Mouse (Mus musculus) liver, adult 2 months (tissue): ENCODE measurements at regions not wholly inside any gene's neighbourhood (a gene's known extent, or its start where the extent isn't known, plus 50 kb on each side); places are given as distances from the start of the nearest gene placed in this dataset.

ENCODE experiments used
- DNase-seq: peaks from one replicate; pipeline ENCODE4 v3.0.0-alpha.2; 2011; ENCODE audit warnings: low read depth, low spot score; ENCODE audit errors: extremely low read depth
- H3K27ac ChIP-seq: fragments of 200-500 bp; replicated peaks from 2 replicates; pipeline ENCODE4 v1.5.1; 2012; ENCODE audit warnings: low read depth, mild to moderate bottlenecking, control low read depth, inconsistent platforms, low read length; ENCODE audit not compliant: insufficient read depth
- H3K27me3 ChIP-seq: fragments of 200-500 bp; 2 replicates; pipeline ENCODE4 v1.6.1; 2012; ENCODE audit warnings: mild to moderate bottlenecking, moderate library complexity, low read length, inconsistent platforms; ENCODE audit not compliant: control insufficient read depth, insufficient read depth
- H3K36me3 ChIP-seq: fragments of 200-500 bp; 2 replicates; pipeline ENCODE4 v1.6.1; 2012; ENCODE audit warnings: low read length, inconsistent platforms; ENCODE audit not compliant: control insufficient read depth, insufficient read depth
- H3K4me1 ChIP-seq: fragments of 200-500 bp; 2 replicates; pipeline ENCODE4 v1.6.1; 2011; ENCODE audit warnings: low read length; ENCODE audit not compliant: control insufficient read depth, insufficient read depth
- H3K4me3 ChIP-seq: fragments of 200-500 bp; 2 replicates; pipeline ENCODE4 v1.5.1; 2011; ENCODE audit warnings: low read depth, mild to moderate bottlenecking, control low read depth, low read length, moderate library complexity; ENCODE audit not compliant: insufficient read depth
- H3K79me2 ChIP-seq: fragments of 200-500 bp; 2 replicates; pipeline ENCODE4 v1.6.1; 2012; ENCODE audit warnings: inconsistent platforms, mild to moderate bottlenecking, low read length, moderate library complexity; ENCODE audit not compliant: control insufficient read depth, insufficient read depth
- H3K9ac ChIP-seq: fragments of 200-500 bp; 2 replicates; pipeline ENCODE4 v1.6.1; 2012; ENCODE audit warnings: low read depth, mild to moderate bottlenecking, control low read depth, inconsistent platforms, low read length
- CTCF ChIP-seq: fragments of 200-500 bp; IDR thresholded peaks from 2 replicates; pipeline ENCODE4 v1.5.1; 2011; ENCODE audit warnings: low read depth, low read length, control low read depth
- POLR2A ChIP-seq: fragments of 200-500 bp; IDR thresholded peaks from 2 replicates; pipeline ENCODE4 v1.6.1; 2011; ENCODE audit warnings: low read length, control low read depth; ENCODE audit not compliant: insufficient read depth; ENCODE audit errors: extremely low read depth
- WGBS: fragments of 180-500 bp; shearing (Covaris S2); methylation state at CpG from one replicate; pipeline ENCODE4 v1.1.7; 2018; 5-methylcytosine and 5-hydroxymethylcytosine counted together

GRCm38 (mm10) chr1:186448841-186449650 is 256.7 kb downstream of the Tgfb2 start:
- no peaks in the 10 kb centered on the region for H3K36me3 ChIP-seq
- no peaks in the 10 kb centered on the region for H3K27me3 ChIP-seq
- no peak overlapping the region for H3K9ac ChIP-seq
- DNase-seq, result no peak
- H3K27ac ChIP-seq, result no peak overlapping the region
- H3K4me3 ChIP-seq, result no peak overlapping the region
- 57% methylated on average over 16 of the region's 16 CpGs for WGBS
- TF ChIP-seq CTCF (no peak), POLR2A (no peak)
- no peaks in the 10 kb centered on the region for H3K4me1 ChIP-seq
- H3K79me2 ChIP-seq, result no peaks in the 10 kb centered on the region

- H3K4me1 ChIP-seq, result no peaks in the 10 kb centered on the region
- no peak for TF ChIP-seq CTCF
- TF ChIP-seq POLR2A, result no peak
- H3K9ac ChIP-seq, result no peak overlapping the region
- WGBS, result 14% methylated on average over 1 of the region's 1 CpGs
- H3K27ac ChIP-seq, result no peak overlapping the region
- no peaks in the 10 kb centered on the region for H3K27me3 ChIP-seq
- no peaks in the 10 kb centered on the region for H3K36me3 ChIP-seq
- H3K79me2 ChIP-seq, result no peaks in the 10 kb centered on the region
- peak; percentile 5 for DNase-seq
- H3K4me3 ChIP-seq, result no peak overlapping the region
Observed at GRCm38 (mm10) chr1:186447521-186447920, 258.3 kb downstream of the Tgfb2 start.

- no peak overlapping the region for H3K27ac ChIP-seq
- WGBS, result 67% methylated on average over 5 of the region's 5 CpGs
- no peak for TF ChIP-seq CTCF
- no peak for TF ChIP-seq POLR2A
- H3K27me3 ChIP-seq, result no peaks in the 10 kb centered on the region
- no peaks in the 10 kb centered on the region for H3K4me1 ChIP-seq
- H3K79me2 ChIP-seq, result no peaks in the 10 kb centered on the region
- no peak overlapping the region for H3K4me3 ChIP-seq
- DNase-seq, result peak; percentile 1
- H3K36me3 ChIP-seq, result no peaks in the 10 kb centered on the region
- no peak overlapping the region for H3K9ac ChIP-seq
Observed at GRCm38 (mm10) chr1:186444701-186445131, 261.1 kb downstream of the Tgfb2 start.

GRCm38 (mm10) chr1:186442160-186442559 is 263.6 kb downstream of the Tgfb2 start:
- Histone ChIP-seq H3K4me1 (no peaks in the 10 kb centered on the region), H3K27me3 (no peaks in the 10 kb centered on the region), H3K4me3 (no peak overlapping the region), H3K9ac (no peak overlapping the region), H3K27ac (no peak overlapping the region), H3K79me2 (no peaks in the 10 kb centered on the region), H3K36me3 (no peaks in the 10 kb centered on the region)
- no peak for DNase-seq
- TF ChIP-seq CTCF (no peak), POLR2A (no peak)
- WGBS, result 74% methylated on average over 1 of the region's 1 CpGs

- WGBS, result 67% methylated on average over 12 of the region's 12 CpGs
- Histone ChIP-seq H3K27ac (no peak overlapping the region), H3K4me3 (no peak overlapping the region), H3K9ac (no peak overlapping the region), H3K4me1 (no peaks in the 10 kb centered on the region), H3K36me3 (no peaks in the 10 kb centered on the region), H3K27me3 (no peaks in the 10 kb centered on the region), H3K79me2 (no peaks in the 10 kb centered on the region)
- no peak for DNase-seq
- TF ChIP-seq CTCF, result no peak
- TF ChIP-seq POLR2A, result no peak
Observed at GRCm38 (mm10) chr1:186435336-186435972, 270.3 kb downstream of the Tgfb2 start.

GRCm38 (mm10) chr1:186434782-186435181 is 271.0 kb downstream of the Tgfb2 start:
- Histone ChIP-seq H3K79me2 (no peaks in the 10 kb centered on the region), H3K27ac (no peak overlapping the region), H3K9ac (no peak overlapping the region), H3K4me3 (no peak overlapping the region), H3K4me1 (no peaks in the 10 kb centered on the region), H3K27me3 (no peaks in the 10 kb centered on the region), H3K36me3 (no peaks in the 10 kb centered on the region)
- no peak for DNase-seq
- no peak for TF ChIP-seq POLR2A
- no peak for TF ChIP-seq CTCF
- 77% methylated on average over 9 of the region's 9 CpGs for WGBS
